Mouse (Mus musculus) heart, adult 2 months (tissue): ENCODE results near the gene Foxa1.

ENCODE experiments used
- CTCF ChIP-seq: fragments of 200-600 bp; IDR thresholded peaks from 2 replicates; pipeline ENCODE4 v1.8.1; 2022; ENCODE audit warnings: antibody characterized with exemption, mild to moderate bottlenecking, moderate library complexity
- EP300 ChIP-seq: fragments of 200-500 bp; IDR thresholded peaks from 2 replicates; pipeline ENCODE4 v1.6.1; 2011; ENCODE audit warnings: low read depth, low read length, control low read depth; ENCODE audit not compliant: insufficient read depth
- POLR2A ChIP-seq: fragments of 200-500 bp; IDR thresholded peaks from 2 replicates; pipeline ENCODE4 v1.6.1; 2011; ENCODE audit warnings: mild to moderate bottlenecking, low read depth, low read length, control low read depth; ENCODE audit not compliant: insufficient read depth

- TF ChIP-seq CTCF, result no peak
- no peak for TF ChIP-seq POLR2A
- no peak for TF ChIP-seq EP300
These were observed 3.6 kb upstream of the Foxa1 start for GRCm38 (mm10) chr12:57550181-57550808.
